8 mouse cellular contexts compared by ENCODE assay signal in genomic region chr4:129462118-129462517, GRCm38 (mm10). TPM values are rescaled to one million over a fixed set of nuclear protein-coding genes. Genes with fewer than 3 reads are reported as not detected.
A peak's percentile ranks its signal among the peaks of the same experiment; 100 is the strongest.
DNase-seq lines count a peak whose midpoint lies in the region; ATAC-seq and TF ChIP-seq lines count a peak whose summit lies in the region.

No protein-coding gene starts in this region.

- 54% methylated on average over 3 of the region's 3 CpGs for WGBS in hindbrain, embryonic 14.5 days
- 27% methylated on average over 3 of the region's 3 CpGs for WGBS in liver, postnatal 0 days (ENCODE audit: insufficient replicate concordance)

- peak overlapping the region; percentile 64 for H3K9ac ChIP-seq in hindbrain, embryonic 14.5 days
- H3K9ac ChIP-seq in liver, postnatal 0 days (replicated peaks): peak overlapping the region; percentile 99

- TF ChIP-seq CTCF in left cerebral cortex, adult 2 months (IDR thresholded peaks at IDR 0.05): no peak
- no peak for TF ChIP-seq CTCF in bone marrow macrophage, adult 2 months (IDR thresholded peaks at IDR 0.05; ENCODE audit: low read depth, low read length)
- no peak for TF ChIP-seq CTCF in liver, postnatal 0 days (IDR thresholded peaks at IDR 0.05; ENCODE audit: low read depth)

- no peak for TF ChIP-seq POLR2A in bone marrow macrophage, adult 2 months (IDR thresholded peaks at IDR 0.05; ENCODE audit: borderline replicate concordance, low read depth, low read length)

- intact Hi-C loops in left cerebral cortex, adult 2 months (cut with DNase I): loop anchor here (5.0 kb wide), 1 partner anchor 270 kb away; no protein-coding TSS in a partner anchor
- intact Hi-C loops in left cerebral cortex, postnatal 36 days (cut with DNase I): loop anchor here (5.0 kb wide), 1 partner anchor 125 kb away; the partner anchor contains the start of genes Rbbp4 and Zbtb8os

- no peak for ATAC-seq in hindbrain, embryonic 14.5 days (ENCODE audit: low FRiP score)
- ATAC-seq in liver, postnatal 0 days: no peak

- peak overlapping the region; percentile 88 for H3K4me2 ChIP-seq in hindbrain, embryonic 14.5 days (replicated peaks)
- peak overlapping the region; percentile 79 for H3K4me2 ChIP-seq in liver, postnatal 0 days (ENCODE audit: low read depth, low read length)

- peaks cover 41% of the 10 kb centered on the region for H3K36me3 ChIP-seq in hindbrain, embryonic 14.5 days (replicated peaks; ENCODE audit: control insufficient read depth, insufficient read depth)
- peaks cover 28% of the 10 kb centered on the region for H3K36me3 ChIP-seq in liver, postnatal 0 days (replicated peaks; ENCODE audit: insufficient read depth, low read length)

- DNase-seq in left cerebral cortex, adult 2 months (ENCODE audit: extremely low spot score in 1 of 2, low spot score in 2 of 2): no peak
- DNase-seq in left cerebral cortex, postnatal 36 days (ENCODE audit: low spot score in 2 of 2): no peak
- DNase-seq in hindbrain, embryonic 14.5 days (ENCODE audit: low spot score): no peak
- no peak for DNase-seq in liver, postnatal 0 days
- DNase-seq in embryo, embryonic 10.5 days (ENCODE audit: low spot score): no peak
- no peak for DNase-seq in layer of hippocampus, postnatal 25 days (ENCODE audit: extremely low spot score in 1 of 2, low spot score in 1 of 2)
- no peak for DNase-seq in urinary bladder, adult 2 months (ENCODE audit: low spot score)

- no peak for TF ChIP-seq EP300 in liver, postnatal 0 days (IDR thresholded peaks at IDR 0.05; ENCODE audit: low read depth)

- peak overlapping the region; percentile 86 for H3K27ac ChIP-seq in left cerebral cortex, adult 2 months
- H3K27ac ChIP-seq in bone marrow macrophage, adult 2 months (ENCODE audit: insufficient read depth, low read depth, low read length): no peak overlapping the region
- H3K27ac ChIP-seq in hindbrain, embryonic 14.5 days: peak overlapping the region; percentile 63; the same call in 1 of the 2 replicates
- peak overlapping the region; percentile 99 for H3K27ac ChIP-seq in liver, postnatal 0 days (ENCODE audit: low read depth)

- H3K9me3 ChIP-seq in hindbrain, embryonic 14.5 days (ENCODE audit: control insufficient read depth, low read length): no peaks in the 10 kb centered on the region
- H3K9me3 ChIP-seq in liver, postnatal 0 days (ENCODE audit: low read length): no peaks in the 10 kb centered on the region

- peaks cover 8% of the 10 kb centered on the region for H3K4me1 ChIP-seq in bone marrow macrophage, adult 2 months (ENCODE audit: control insufficient read depth, insufficient read depth, low read length)
- H3K4me1 ChIP-seq in hindbrain, embryonic 14.5 days (replicated peaks; ENCODE audit: control insufficient read depth, insufficient read depth, low read length): peaks cover 8% of the 10 kb centered on the region
- H3K4me1 ChIP-seq in liver, postnatal 0 days (ENCODE audit: insufficient read depth): peaks cover 23% of the 10 kb centered on the region; the same call in 1 of the 2 replicates

- H3K4me3 ChIP-seq in left cerebral cortex, adult 2 months: peak overlapping the region; percentile 75
- peak overlapping the region; percentile 67 for H3K4me3 ChIP-seq in bone marrow macrophage, adult 2 months (ENCODE audit: insufficient read depth, low read length)
- peak overlapping the region; percentile 67 for H3K4me3 ChIP-seq in hindbrain, embryonic 14.5 days (replicated peaks; ENCODE audit: low read length)
- H3K4me3 ChIP-seq in liver, postnatal 0 days (ENCODE audit: low read depth, low read length): peak overlapping the region; percentile 100

- H3K27me3 ChIP-seq in hindbrain, embryonic 14.5 days (ENCODE audit: control insufficient read depth, insufficient read depth, low read length): no peaks in the 10 kb centered on the region
- no peaks in the 10 kb centered on the region for H3K27me3 ChIP-seq in liver, postnatal 0 days (ENCODE audit: insufficient read depth, low read length)

RNA-seq across cellular contexts. Expression of gene Bsdc1, which starts 0.7 kb away (rescaled TPM):
- 10 to 100 TPM; 56.6 to 57.8 TPM for total RNA-seq in left cerebral cortex, adult 2 months (2021)
- 10 to 100 TPM; 56.3 to 62.4 TPM for total RNA-seq in left cerebral cortex, postnatal 36 days (2021)
- 37.3 and 42.3 TPM in 2 replicates for polyA plus RNA-seq in bone marrow macrophage, adult 2 months (2012; ENCODE audit: insufficient read depth, insufficient read length, missing spikeins)
- 29.5 and 33.8 TPM in 2 replicates for polyA plus RNA-seq in hindbrain, embryonic 14.5 days (2014; fragmentation: Nextera tagmentation; extraction: Ambion mirVana)
- polyA plus RNA-seq in liver, postnatal 0 days (2015; fragmentation: Nextera tagmentation; extraction: Ambion mirVana): 37.4 and 40.7 TPM in 2 replicates
- 10 to 100 TPM; 55.4 to 57.7 TPM for total RNA-seq in layer of hippocampus, postnatal 25 days (2021)
- polyA plus RNA-seq in urinary bladder, adult 2 months (2012; rRNA removed): 15.0 and 27.5 TPM in 2 replicates

RNA-seq across cellular contexts. Expression of gene Zbtb8b, which starts 21.5 kb away (rescaled TPM):
- total RNA-seq in left cerebral cortex, adult 2 months (2021): 1 to 10 TPM; 5.0 to 5.2 TPM
- 1 to 10 TPM; 4.3 to 4.9 TPM for total RNA-seq in left cerebral cortex, postnatal 36 days (2021)
- not detected in 2 replicates for polyA plus RNA-seq in bone marrow macrophage, adult 2 months (2012; ENCODE audit: insufficient read depth, insufficient read length, missing spikeins)
- polyA plus RNA-seq in hindbrain, embryonic 14.5 days (2014; fragmentation: Nextera tagmentation; extraction: Ambion mirVana): 15.0 and 17.6 TPM in 2 replicates
- 0.40 and 0.55 TPM in 2 replicates for polyA plus RNA-seq in liver, postnatal 0 days (2015; fragmentation: Nextera tagmentation; extraction: Ambion mirVana)
- 1 to 10 TPM; 4.2 to 4.6 TPM for total RNA-seq in layer of hippocampus, postnatal 25 days (2021)
- polyA plus RNA-seq in urinary bladder, adult 2 months (2012; rRNA removed): 1.8 and 3.0 TPM in 2 replicates

RNA-seq across cellular contexts. Expression of gene Tssk3, which starts 28.7 kb away (rescaled TPM):
- total RNA-seq in left cerebral cortex, adult 2 months (2021): not detected
- total RNA-seq in left cerebral cortex, postnatal 36 days (2021): under 1 TPM; 0.42 to 0.52 TPM
- not detected in 2 replicates for polyA plus RNA-seq in bone marrow macrophage, adult 2 months (2012; ENCODE audit: insufficient read depth, insufficient read length, missing spikeins)
- 0.16 and 0.46 TPM in 2 replicates for polyA plus RNA-seq in hindbrain, embryonic 14.5 days (2014; fragmentation: Nextera tagmentation; extraction: Ambion mirVana)
- polyA plus RNA-seq in liver, postnatal 0 days (2015; fragmentation: Nextera tagmentation; extraction: Ambion mirVana): 0.11 and 0.14 TPM in 2 replicates
- not detected for total RNA-seq in layer of hippocampus, postnatal 25 days (2021)
- polyA plus RNA-seq in urinary bladder, adult 2 months (2012; rRNA removed): 0.15 TPM in 1 of 2 replicates, not detected in the other

RNA-seq across cellular contexts. Expression of gene Fam229a, which starts 28.9 kb away (rescaled TPM):
- total RNA-seq in left cerebral cortex, adult 2 months (2021): under 1 TPM in 1 of 2 experiments, not detected in 1; 0.91 TPM
- total RNA-seq in left cerebral cortex, postnatal 36 days (2021): not detected
- not detected in 2 replicates for polyA plus RNA-seq in bone marrow macrophage, adult 2 months (2012; ENCODE audit: insufficient read depth, insufficient read length, missing spikeins)
- 0.55 and 0.78 TPM in 2 replicates for polyA plus RNA-seq in hindbrain, embryonic 14.5 days (2014; fragmentation: Nextera tagmentation; extraction: Ambion mirVana)
- polyA plus RNA-seq in liver, postnatal 0 days (2015; fragmentation: Nextera tagmentation; extraction: Ambion mirVana): 0.41 and 0.88 TPM in 2 replicates
- total RNA-seq in layer of hippocampus, postnatal 25 days (2021): not detected
- 0.73 and 0.94 TPM in 2 replicates for polyA plus RNA-seq in urinary bladder, adult 2 months (2012; rRNA removed)

RNA-seq across cellular contexts. Expression of gene Marcksl1, which starts 51.3 kb away (rescaled TPM):
- 100 to 1,000 TPM in 1 of 2 experiments, 10 to 100 TPM in 1; 96.0 to 102 TPM for total RNA-seq in left cerebral cortex, adult 2 months (2021)
- 100 to 1,000 TPM; 150 to 174 TPM for total RNA-seq in left cerebral cortex, postnatal 36 days (2021)
- polyA plus RNA-seq in bone marrow macrophage, adult 2 months (2012; ENCODE audit: insufficient read depth, insufficient read length, missing spikeins): 157 and 166 TPM in 2 replicates
- 1,580 and 1,755 TPM in 2 replicates for polyA plus RNA-seq in hindbrain, embryonic 14.5 days (2014; fragmentation: Nextera tagmentation; extraction: Ambion mirVana)
- 42.7 and 46.9 TPM in 2 replicates for polyA plus RNA-seq in liver, postnatal 0 days (2015; fragmentation: Nextera tagmentation; extraction: Ambion mirVana)
- total RNA-seq in layer of hippocampus, postnatal 25 days (2021): 100 to 1,000 TPM; 170 to 171 TPM
- 151 and 161 TPM in 2 replicates for polyA plus RNA-seq in urinary bladder, adult 2 months (2012; rRNA removed)
